Mouse (Mus musculus) right cerebral cortex, postnatal 36 days (tissue): Measurements from ENCODE around the gene Inpp5d.

Source experiments
- DNase-seq, 2 experiments: peaks; one replicate each; pipeline ENCODE4 v3.0.0; 2022; ENCODE audit warnings: low spot score in 2 of 2, mixed read lengths in 1 of 2

The Inpp5d gene

GRCm38 (mm10) chr1:87620211-87620668 lies at the start of gene Inpp5d:
Gene Inpp5d (plus strand): TSS chr1:87620312.
- DNase-seq: no peak

DNA sequence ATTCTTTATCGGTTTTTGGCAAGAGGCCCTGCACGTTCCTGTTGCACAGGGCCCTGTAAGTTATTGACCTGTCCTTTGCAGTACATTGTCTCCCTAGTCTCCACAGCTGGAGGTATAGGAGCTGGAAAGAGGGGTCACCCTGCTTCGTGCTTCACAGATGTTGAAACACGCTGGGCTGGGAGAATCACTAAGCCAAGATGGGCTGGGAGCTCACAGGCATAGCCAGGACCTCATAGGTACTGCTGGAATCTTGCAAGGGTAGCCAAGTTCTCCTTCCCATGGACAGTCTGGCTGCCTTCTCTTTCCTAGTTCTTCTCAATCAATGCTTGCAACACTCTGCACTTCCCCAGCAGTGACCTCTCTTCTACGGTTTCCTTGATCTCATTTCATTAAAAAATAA lies 46.9 kb upstream of the Inpp5d start:
- DNase-seq: no peak

DNA sequence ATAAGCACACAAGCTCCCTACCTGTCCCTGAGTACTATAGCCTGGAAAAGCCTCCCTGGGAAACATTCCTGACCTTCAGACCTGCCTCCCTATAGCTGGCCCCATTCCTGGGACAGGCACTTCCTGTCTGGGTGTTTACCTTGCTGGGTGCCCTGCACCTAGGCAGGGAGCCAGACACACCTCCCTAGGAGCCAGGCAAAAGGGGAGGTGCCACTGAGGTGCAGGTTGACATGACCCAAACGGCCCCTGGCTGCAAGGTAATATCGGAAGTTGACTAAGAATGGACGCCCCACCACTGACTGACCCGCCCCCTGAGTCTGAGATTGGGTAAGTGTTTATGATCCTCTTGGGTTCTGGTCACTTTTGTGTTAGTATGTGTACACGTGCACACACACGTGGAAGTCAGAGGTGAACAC lies 46.3 kb upstream of the Inpp5d start, which contains the start of gene Ngef:
Gene Ngef (minus strand): TSS at position 71 of the 416 bp plus-strand sequence.
- DNase-seq: no peak

DNA sequence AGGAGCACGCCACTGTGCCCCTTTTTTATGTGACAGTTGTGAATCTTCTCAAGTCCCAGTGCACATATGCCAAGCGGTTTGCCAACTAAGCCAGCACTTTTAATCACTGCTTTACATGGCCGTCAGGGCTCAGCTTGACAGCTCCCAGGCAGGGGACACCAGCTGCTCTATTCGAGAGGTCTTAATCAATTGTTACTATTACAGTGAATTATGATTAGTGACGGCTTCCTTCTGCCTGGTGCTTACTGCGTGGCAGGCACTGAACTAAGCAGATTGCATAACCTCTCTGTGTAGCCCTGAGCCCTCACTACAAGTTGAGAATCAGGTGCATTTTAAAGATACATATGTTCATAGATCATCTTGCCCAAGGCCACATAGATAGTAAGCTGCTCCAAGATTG lies 45.8 kb upstream of the Inpp5d start:
- no peak for DNase-seq

GRCm38 (mm10) chr1:87574785-87575184 lies 45.3 kb upstream of the Inpp5d start:
- DNase-seq: no peak

DNA sequence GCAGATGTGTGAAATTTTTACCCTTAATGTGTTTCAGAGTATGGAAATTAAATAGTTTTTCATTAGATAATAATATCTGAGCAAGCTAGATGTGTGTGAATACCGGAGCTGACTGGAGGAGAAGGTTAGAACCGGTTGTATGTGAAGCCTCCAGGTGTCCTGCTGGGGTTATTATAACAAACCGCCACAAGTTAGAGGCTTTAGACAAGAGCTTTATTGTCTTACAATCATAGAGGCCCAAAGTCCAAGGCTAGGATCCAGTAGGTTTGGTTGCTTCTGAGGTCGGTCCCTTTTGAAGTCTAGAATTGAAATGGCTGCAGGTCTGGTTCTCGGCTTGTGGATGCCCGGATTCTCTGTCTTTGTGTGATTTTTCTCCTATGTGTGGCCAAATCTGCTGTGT lies 41.1 kb upstream of the Inpp5d start:
- DNase-seq: no peak

GRCm38 (mm10) chr1:87580824-87581223 lies 39.3 kb upstream of the Inpp5d start:
- no peak for DNase-seq

- DNase-seq: peak; percentile 70 to 84
Observed at GRCm38 (mm10) chr1:87589162-87589561, 30.9 kb upstream of the Inpp5d start.

- DNase-seq: no peak
Observed at GRCm38 (mm10) chr1:87589980-87590379, 30.1 kb upstream of the Inpp5d start.

DNA sequence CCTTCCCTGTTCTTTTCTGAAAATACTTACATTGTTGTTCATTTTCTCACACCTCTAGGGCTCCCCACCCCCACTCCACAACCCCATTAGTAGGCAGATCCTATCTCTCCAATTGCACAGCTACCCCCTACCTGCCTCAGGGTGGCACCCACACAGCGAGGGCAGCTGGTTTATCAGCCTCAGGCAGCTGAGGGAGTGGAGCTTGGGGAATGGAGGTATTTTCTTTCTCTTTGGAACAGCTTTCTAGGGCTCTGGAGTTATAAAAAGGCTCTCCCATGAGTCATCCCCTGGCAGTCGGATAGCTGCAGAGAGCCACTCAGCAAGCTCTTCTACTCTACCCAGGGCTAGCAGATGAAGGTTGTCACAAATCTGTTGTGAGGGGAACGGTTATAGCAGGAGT lies 25.9 kb upstream of the Inpp5d start:
- DNase-seq: peak; percentile 56 to 62

GRCm38 (mm10) chr1:87594671-87595070 lies 25.4 kb upstream of the Inpp5d start:
- no peak for DNase-seq

GRCm38 (mm10) chr1:87600533-87600932 lies 19.6 kb upstream of the Inpp5d start:
- DNase-seq: no peak

GRCm38 (mm10) chr1:87601801-87602200 lies 18.3 kb upstream of the Inpp5d start:
- DNase-seq: no peak

DNA sequence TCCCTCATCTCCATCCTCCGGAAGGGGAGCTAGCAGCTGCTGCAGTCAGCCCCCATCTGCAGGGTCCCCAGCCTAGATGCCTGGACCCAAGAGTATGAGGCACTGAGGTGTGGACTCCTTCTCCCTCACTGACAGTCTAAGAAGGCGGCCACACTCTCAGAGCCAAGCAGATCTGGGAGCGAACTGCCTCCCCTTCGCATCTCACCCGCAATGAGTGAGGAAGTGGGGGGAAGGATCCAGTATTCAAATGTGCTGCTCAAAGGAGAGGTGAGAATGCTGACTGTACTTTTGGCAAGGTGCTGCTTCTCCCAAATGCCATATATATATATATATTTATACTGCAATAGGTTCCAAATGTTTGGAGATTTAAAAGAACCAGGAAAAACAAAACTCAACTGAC lies 16.7 kb upstream of the Inpp5d start:
- peak; percentile 40 to 69 for DNase-seq

GRCm38 (mm10) chr1:87605296-87605695 lies 14.8 kb upstream of the Inpp5d start:
- peak; percentile 30 to 52 for DNase-seq

GRCm38 (mm10) chr1:87607385-87608091 lies 12.6 kb upstream of the Inpp5d start:
- DNase-seq: peak; percentile 74 to 76

- DNase-seq: no peak
Observed at GRCm38 (mm10) chr1:87608416-87609046, 11.6 kb upstream of the Inpp5d start.

- no peak for DNase-seq
Observed at GRCm38 (mm10) chr1:87614576-87615295, 5.4 kb upstream of the Inpp5d start.

DNA sequence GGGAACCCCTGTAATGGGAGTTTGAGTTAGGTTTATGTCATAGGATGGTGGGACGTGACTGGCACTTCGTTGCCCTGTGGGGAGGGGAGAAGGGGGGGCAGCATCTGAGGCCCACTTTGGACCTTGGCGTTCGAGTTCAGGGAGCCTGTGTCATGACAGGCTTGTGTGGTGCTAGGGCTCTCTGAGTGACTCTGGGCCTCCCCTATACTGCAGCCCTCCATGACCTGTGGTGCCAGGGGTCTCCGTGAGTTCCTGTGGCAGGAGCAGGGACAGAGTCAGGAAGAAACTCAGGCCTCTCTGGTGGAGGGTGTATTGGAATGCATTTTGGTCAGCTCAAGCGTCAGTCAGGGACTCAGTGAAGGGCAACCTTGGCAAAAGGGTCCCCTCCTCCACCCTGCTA lies 581 bp downstream of the Inpp5d start:
- DNase-seq: no peak

GRCm38 (mm10) chr1:87621146-87621857 lies 1.2 kb downstream of the Inpp5d start:
- no peak for DNase-seq

GRCm38 (mm10) chr1:87621858-87622279 lies 1.8 kb downstream of the Inpp5d start:
- DNase-seq: peak; percentile 43 to 49
